Mouse (Mus musculus) midbrain, embryonic 14.5 days (tissue): ENCODE results near the gene Ppara. TPM values are rescaled to one million over a fixed set of nuclear protein-coding genes. Genes with fewer than 3 reads are reported as not detected.

Experiments used
- ATAC-seq: fragments of 200-750 bp; cut with Nextera tagmentation; 2 replicates; pipeline ENCODE4 v1.8.0; 2017; ENCODE audit warnings: moderate number of reproducible peaks, moderate library complexity; ENCODE audit not compliant: low FRiP score, low TSS enrichment
- DNase-seq: peaks from one replicate; pipeline ENCODE4 v3.0.0-alpha.2; 2015
- H3K27ac ChIP-seq: fragments of 300-500 bp; sonication (generic); replicated peaks from 2 replicates; pipeline ENCODE4 v1.5.1; 2014; ENCODE audit warnings: mild to moderate bottlenecking, low read depth, low read length, moderate library complexity
- H3K27me3 ChIP-seq: fragments of 300-500 bp; sonication (generic); 2 replicates; pipeline ENCODE4 v1.6.1; 2014; ENCODE audit warnings: low read length, control low read depth, mixed read lengths; ENCODE audit not compliant: control insufficient read depth, insufficient read depth
- H3K36me3 ChIP-seq: fragments of 300-500 bp; sonication (generic); 2 replicates; pipeline ENCODE4 v1.6.1; 2014; ENCODE audit warnings: low read length, control low read depth; ENCODE audit not compliant: control insufficient read depth, insufficient read depth
- H3K4me1 ChIP-seq: fragments of 300-500 bp; sonication (generic); 2 replicates; pipeline ENCODE4 v1.6.1; 2014; ENCODE audit warnings: mild to moderate bottlenecking, antibody characterized with exemption, low read length, control low read depth; ENCODE audit not compliant: control insufficient read depth, insufficient read depth
- H3K4me2 ChIP-seq: fragments of 300-500 bp; sonication (generic); 2 replicates; pipeline ENCODE4 v1.6.1; 2014; ENCODE audit warnings: mild to moderate bottlenecking, low read length, moderate library complexity
- H3K4me3 ChIP-seq: fragments of 300-500 bp; sonication (generic); replicated peaks from 2 replicates; pipeline ENCODE4 v1.5.1; 2014; ENCODE audit warnings: low read depth, low read length
- H3K9ac ChIP-seq: fragments of 300-500 bp; sonication (generic); replicated peaks from 2 replicates; pipeline ENCODE4 v1.6.1; 2014; ENCODE audit warnings: mild to moderate bottlenecking, low read length, moderate library complexity
- H3K9me3 ChIP-seq: fragments of 300-500 bp; sonication (generic); 2 replicates; pipeline ENCODE4 v1.6.1; 2016; ENCODE audit warnings: low read length, control low read depth, mixed read lengths; ENCODE audit not compliant: control insufficient read depth
- WGBS: fragments of 180-500 bp; shearing (Covaris S2); extraction: QIAGEN DNeasy Blood & Tissue Kit; methylation state at CpG from one replicate; pipeline ENCODE4 v1.1.7; 2014; 5-methylcytosine and 5-hydroxymethylcytosine counted together
- polyA plus RNA-seq: library from polyadenylated mRNA; unstranded; fragments of >200 nt; fragmentation: Nextera tagmentation; extraction: Ambion mirVana; gene quantifications from 2 replicates; pipeline ENCODE4 v1.2.1, GENCODE M21; 2014

Gene Ppara
- polyA plus RNA-seq, 1 experiment from 2014 or later = 0.89 TPM

DNA sequence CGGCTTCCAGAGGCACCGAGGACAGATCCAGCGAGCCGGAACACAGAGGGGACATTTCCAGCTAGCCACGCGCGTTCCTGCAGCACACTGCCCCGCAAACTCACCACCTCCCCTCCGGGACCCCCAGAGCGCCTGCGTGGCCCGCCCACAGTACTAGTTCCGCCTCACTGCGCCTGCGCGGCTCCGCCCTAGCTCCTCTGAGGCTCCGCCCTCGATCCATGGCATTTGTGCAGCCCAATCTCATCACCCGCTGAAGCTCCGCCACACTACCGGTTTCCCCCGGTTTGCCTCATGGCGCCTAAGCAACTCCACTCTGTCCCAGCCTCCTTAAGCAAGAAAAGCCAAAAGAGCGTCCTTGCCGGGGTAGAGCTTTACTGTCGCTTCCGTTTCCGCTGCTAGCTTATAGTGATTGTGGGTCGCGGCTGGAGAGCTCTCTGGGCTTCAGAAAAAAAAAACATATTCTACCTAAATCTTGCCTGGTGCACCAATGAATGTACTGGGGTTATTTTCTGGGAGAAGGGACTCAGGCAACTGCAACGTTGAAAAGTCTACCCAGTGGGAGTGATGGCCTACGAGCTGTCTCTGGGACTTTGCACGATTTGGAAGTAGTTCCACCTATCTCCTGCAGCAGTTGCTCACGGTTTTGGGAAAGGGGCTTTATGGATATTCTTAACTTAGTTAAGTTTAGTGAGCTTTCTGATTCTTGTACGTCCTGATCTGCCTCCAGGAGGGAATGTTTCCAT lies 76.9 kb downstream of the Ppara start, which contains the start of gene Cdpf1:
Gene Cdpf1 (minus strand): TSS at position 163 of the 743 bp plus-strand sequence.
- Histone ChIP-seq H3K27me3 (no peaks in the 10 kb centered on the region), H3K27ac (peak within 1 kb of the TSS; percentile 88), H3K4me1 (peaks cover 9% of the 10 kb centered on the region), H3K9ac (peak within 1 kb of the TSS; percentile 78), H3K9me3 (no peaks in the 10 kb centered on the region), H3K4me3 (peak within 1 kb of the TSS; percentile 75), H3K4me2 (peak within 1 kb of the TSS; percentile 77), H3K36me3 (no peaks in the 10 kb centered on the region)
- DNase-seq = peak; percentile 100
- 3% methylated on average over 36 of the region's 36 CpGs for WGBS
- ATAC-seq = peak; percentile 97

DNA sequence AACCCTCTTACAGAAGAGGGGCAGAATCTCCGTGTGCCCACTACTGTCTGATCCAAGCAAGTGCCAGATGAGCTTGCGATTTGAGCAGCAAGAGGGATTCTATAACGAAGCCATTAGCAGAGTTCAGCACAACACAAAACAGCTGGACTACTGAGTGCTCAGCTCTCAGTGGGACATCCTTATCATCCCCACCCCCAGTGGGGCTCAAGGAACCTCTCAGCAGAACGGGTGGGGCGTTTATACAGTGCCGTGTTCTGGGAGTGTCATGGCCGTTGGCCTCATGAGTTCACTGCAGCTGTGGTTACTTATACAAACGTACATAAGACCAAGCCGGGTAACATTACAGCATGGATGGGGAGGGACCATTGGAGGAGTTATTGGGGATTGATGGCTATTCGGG lies 78.6 kb downstream of the Ppara start:
- no peaks in the 10 kb centered on the region for H3K27me3 ChIP-seq
- no peaks in the 10 kb centered on the region; the same call in 1 of the 2 replicates for H3K9me3 ChIP-seq
- H3K4me1 ChIP-seq = peaks cover 9% of the 10 kb centered on the region
- no peak overlapping the region for H3K27ac ChIP-seq
- H3K4me2 ChIP-seq = no peak overlapping the region
- DNase-seq (no peak), ATAC-seq (no peak)
- no peak overlapping the region for H3K9ac ChIP-seq
- H3K4me3 ChIP-seq = no peak overlapping the region
- H3K36me3 ChIP-seq = no peaks in the 10 kb centered on the region
- WGBS = 75% methylated on average over 10 of the region's 10 CpGs

DNA sequence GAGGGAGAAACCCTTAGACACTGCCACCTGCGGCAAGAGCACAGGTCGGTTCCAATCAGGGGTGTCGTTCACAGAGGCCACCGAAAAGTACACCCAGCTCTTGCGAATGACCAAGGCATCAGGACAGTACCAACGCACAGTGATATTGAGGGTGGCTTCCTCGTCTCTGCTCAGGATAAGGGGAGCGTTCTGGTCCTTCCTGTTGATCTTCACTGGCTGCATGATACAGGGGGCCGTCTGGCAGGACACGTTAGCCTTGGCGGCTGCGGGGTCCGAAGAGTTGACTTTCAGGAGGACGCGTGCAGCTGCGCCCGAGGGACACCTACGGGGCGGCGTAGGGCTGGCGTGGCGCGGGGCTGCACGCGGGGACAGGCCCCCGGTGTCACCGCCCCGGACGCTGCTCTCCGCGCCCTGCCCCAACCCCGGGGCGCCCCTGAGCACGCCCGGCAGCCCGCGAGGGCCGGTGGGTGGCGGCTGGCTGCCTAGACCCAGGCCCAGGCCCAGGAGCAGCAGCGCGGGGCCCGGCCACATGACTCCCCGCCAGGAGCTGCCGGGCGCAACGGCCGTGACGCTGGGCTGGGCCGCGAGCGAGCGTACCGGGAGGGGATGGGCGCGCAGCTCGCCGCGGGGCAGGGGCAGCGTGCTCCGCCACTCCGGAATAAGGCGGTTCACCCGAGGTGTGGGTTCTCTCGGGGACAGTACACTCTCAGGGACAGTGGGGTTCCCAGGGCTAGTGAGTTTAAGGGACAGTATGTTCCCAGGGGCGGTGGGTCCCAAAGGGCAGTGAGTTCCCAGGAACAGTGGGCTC lies 86.6 kb downstream of the Ppara start, which contains the start of gene Pkdrej:
Gene Pkdrej (minus strand): TSS at position 532 of the 808 bp plus-strand sequence.
- ATAC-seq (peak; percentile 37; the same call in 1 of the 2 replicates), DNase-seq (peak; percentile 64)
- WGBS = 2% methylated on average over 65 of the region's 65 CpGs
- Histone ChIP-seq H3K27ac (no peak within 1 kb of the TSS), H3K27me3 (peaks cover 14% of the 10 kb centered on the region), H3K4me2 (peak within 1 kb of the TSS; percentile 81), H3K9ac (peak within 1 kb of the TSS; percentile 61), H3K4me3 (peak within 1 kb of the TSS; percentile 43), H3K4me1 (peaks cover 6% of the 10 kb centered on the region; the same call in 1 of the 2 replicates), H3K9me3 (no peaks in the 10 kb centered on the region; the same call in 1 of the 2 replicates), H3K36me3 (no peaks in the 10 kb centered on the region)

DNA sequence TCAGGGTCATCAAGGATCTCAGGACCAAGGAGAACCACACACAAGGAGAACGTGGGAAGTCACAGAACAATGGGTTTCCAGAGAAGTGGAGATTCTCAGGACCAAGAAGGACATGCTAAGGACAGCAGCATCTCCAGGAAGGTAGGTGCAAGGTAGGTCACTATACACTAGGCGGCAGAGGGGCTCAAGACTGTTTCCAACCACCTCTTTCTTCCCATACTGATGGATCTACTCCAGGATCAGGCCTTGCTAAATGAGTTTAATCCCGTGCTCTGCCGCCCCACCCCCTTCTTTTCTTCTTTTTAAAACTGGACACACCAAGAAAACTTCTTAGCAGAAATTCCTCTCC lies 87.2 kb downstream of the Ppara start:
- H3K4me1 ChIP-seq = peaks cover 6% of the 10 kb centered on the region; the same call in 1 of the 2 replicates
- no peaks in the 10 kb centered on the region for H3K36me3 ChIP-seq
- DNase-seq (peak; percentile 27), ATAC-seq (no peak)
- peak overlapping the region; percentile 43 for H3K4me3 ChIP-seq
- peaks cover 14% of the 10 kb centered on the region for H3K27me3 ChIP-seq
- 16% methylated on average over 4 of the region's 4 CpGs for WGBS
- peak overlapping the region; percentile 61; the same call in 1 of the 2 replicates for H3K9ac ChIP-seq
- peak overlapping the region; percentile 81 for H3K4me2 ChIP-seq
- H3K9me3 ChIP-seq = no peaks in the 10 kb centered on the region; the same call in 1 of the 2 replicates
- no peak overlapping the region for H3K27ac ChIP-seq

DNA sequence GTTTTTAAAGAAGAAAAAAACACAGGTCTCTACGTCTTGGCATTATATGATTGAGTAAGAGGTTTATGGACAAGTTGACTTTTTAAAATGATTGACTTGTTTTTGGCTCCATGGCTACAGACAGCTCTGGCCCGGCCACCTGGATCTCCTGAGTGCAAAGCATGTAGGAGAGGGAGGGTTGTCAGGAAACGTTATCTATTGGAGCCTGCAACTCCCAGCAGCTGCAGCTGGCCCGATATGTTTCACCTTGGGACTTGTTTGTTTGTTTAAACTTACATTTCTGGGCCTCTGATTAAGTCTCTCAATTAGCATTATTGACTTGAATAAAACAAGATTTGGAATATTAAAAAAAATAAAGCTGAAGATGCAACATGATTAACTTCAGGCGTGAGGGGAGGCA lies 91.9 kb downstream of the Ppara start:
- Histone ChIP-seq H3K4me3 (no peak overlapping the region), H3K27ac (no peak overlapping the region), H3K4me2 (no peak overlapping the region), H3K9ac (no peak overlapping the region), H3K9me3 (no peaks in the 10 kb centered on the region), H3K27me3 (no peaks in the 10 kb centered on the region), H3K36me3 (no peaks in the 10 kb centered on the region), H3K4me1 (peaks cover 1% of the 10 kb centered on the region; the same call in 1 of the 2 replicates)
- no peak for ATAC-seq
- 74% methylated on average over 5 of the region's 5 CpGs for WGBS
- no peak for DNase-seq

DNA sequence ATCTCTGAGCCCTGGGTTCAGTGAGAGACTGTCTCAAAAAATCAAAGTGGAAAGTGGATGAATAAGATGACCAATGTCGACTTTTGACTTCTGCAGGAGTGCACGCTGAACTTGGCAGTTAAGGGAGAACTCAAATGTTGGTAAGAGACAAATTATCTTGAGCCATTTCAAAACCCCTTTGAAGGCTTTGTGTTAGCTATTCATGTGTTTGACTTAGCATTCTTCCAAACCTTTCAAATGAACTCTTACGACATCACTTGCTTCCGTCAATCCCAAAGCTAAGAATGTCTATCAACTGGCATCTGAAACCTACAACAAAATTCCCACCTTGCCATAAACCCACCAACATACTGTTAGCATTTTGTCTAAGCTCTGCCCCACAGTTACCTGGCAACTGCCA lies 93.3 kb downstream of the Ppara start:
- H3K36me3 ChIP-seq = no peaks in the 10 kb centered on the region
- no peaks in the 10 kb centered on the region for H3K9me3 ChIP-seq
- WGBS = 90% methylated on average over 4 of the region's 4 CpGs

DNA sequence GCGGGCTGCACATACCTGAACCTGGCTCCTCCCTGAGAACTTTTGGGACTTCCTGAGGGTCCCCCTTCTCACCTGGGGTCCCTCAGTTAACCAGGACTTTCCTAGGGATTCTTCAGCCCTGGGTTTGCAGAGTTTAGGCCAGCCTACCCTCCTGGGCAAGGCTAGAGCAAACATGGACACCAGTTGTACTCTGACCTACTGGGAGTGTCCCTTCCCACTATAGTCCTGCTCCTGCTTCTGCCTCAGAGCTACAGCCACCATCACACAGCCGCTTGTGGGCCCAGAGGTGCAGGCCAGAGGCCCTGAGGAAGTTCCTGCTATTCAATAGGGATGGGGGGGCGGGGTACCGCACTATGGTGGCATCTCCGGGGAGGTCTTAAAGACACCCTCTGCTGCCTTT lies 94.7 kb downstream of the Ppara start:
- H3K27me3 ChIP-seq = no peaks in the 10 kb centered on the region
- H3K27ac ChIP-seq = no peak overlapping the region
- no peak overlapping the region for H3K4me2 ChIP-seq
- ATAC-seq (no peak), DNase-seq (no peak)
- no peak overlapping the region for H3K4me3 ChIP-seq
- WGBS = 73% methylated on average over 5 of the region's 5 CpGs
- no peak overlapping the region for H3K9ac ChIP-seq
- no peaks in the 10 kb centered on the region for H3K36me3 ChIP-seq
- peaks cover 6% of the 10 kb centered on the region; the same call in 1 of the 2 replicates for H3K4me1 ChIP-seq
- no peaks in the 10 kb centered on the region for H3K9me3 ChIP-seq

More for the DNA sequence above, 93.3 kb downstream of the Ppara start:
- H3K4me3 ChIP-seq = no peak overlapping the region
- no peak overlapping the region for H3K9ac ChIP-seq
- no peak overlapping the region for H3K4me2 ChIP-seq
- no peak for DNase-seq
- no peak overlapping the region for H3K27ac ChIP-seq
- no peak for ATAC-seq
- H3K4me1 ChIP-seq = peaks cover 6% of the 10 kb centered on the region; the same call in 1 of the 2 replicates
- no peaks in the 10 kb centered on the region for H3K27me3 ChIP-seq

DNA sequence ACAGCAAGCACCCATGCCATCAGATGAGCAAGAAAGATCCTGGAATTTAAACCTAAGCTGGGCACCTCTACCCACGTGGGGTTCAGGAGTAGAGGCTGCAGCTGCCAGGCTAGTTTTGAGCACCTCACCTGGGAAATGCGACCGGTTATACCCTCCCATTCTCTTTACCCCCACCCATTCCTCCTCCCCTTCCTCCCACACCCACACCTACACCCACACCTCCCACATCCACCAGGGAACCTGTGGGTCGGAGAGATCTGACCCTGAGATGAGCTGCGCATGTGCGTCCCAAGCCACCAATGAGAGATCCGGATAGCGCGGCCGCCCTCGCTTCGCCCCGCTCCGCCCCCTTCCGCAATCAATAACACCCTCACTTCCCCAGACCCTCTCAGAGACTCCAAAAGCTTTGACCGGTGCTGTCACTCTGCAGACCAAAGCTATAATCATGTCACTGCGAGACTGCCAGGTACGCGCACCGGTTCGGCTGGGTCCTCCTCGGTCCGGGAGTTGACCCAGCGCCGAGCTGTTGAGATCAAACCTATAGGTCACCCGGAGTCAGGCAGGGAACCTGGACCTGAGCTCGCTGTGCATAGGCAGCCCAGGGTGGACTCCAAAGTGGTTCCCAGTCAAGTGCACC lies 97.3 kb downstream of the Ppara start, which contains the start of gene Ttc38:
Gene Ttc38 (plus strand): TSS at position 353 of the 637 bp plus-strand sequence.
- no peaks in the 10 kb centered on the region for H3K36me3 ChIP-seq
- peaks cover 6% of the 10 kb centered on the region; the same call in 1 of the 2 replicates for H3K4me1 ChIP-seq
- peak; percentile 85 for DNase-seq
- under 1% methylated on average over 27 of the region's 27 CpGs for WGBS
- H3K27me3 ChIP-seq = no peaks in the 10 kb centered on the region
- peak within 1 kb of the TSS; percentile 59 for H3K4me3 ChIP-seq
- H3K4me2 ChIP-seq = peak within 1 kb of the TSS; percentile 83
- no peaks in the 10 kb centered on the region for H3K9me3 ChIP-seq
- H3K27ac ChIP-seq = no peak within 1 kb of the TSS
- peak; percentile 84 for ATAC-seq
- peak within 1 kb of the TSS; percentile 70 for H3K9ac ChIP-seq
